Mouse (Mus musculus) CH12.LX (cell line): ENCODE data around the gene Qsox2.

Source experiments
- CHD2 ChIP-seq: IDR thresholded peaks from 2 replicates; pipeline ENCODE4 v1.6.1; 2011; ENCODE audit warnings: low read length, improper control_type of control experiment
- CTCF ChIP-seq, 2 experiments: IDR thresholded peaks in 1 of 2; conservative IDR thresholded peaks in 1 of 2; 2 replicates each; pipeline ENCODE4 v1.5.1; 2011 to 2012; ENCODE audit warnings: low read depth in 2 of 2, low read length in 2 of 2, improper control_type of control experiment in 1 of 2, inconsistent platforms in 1 of 2, mild to moderate bottlenecking in 1 of 2, moderate library complexity in 1 of 2
- E2F4 ChIP-seq: IDR thresholded peaks from 2 replicates; pipeline ENCODE4 v1.6.1; 2011; ENCODE audit warnings: low read depth, low read length, improper control_type of control experiment; ENCODE audit not compliant: insufficient replicate concordance
- EP300 ChIP-seq: IDR thresholded peaks from 2 replicates; pipeline ENCODE4 v1.6.1; 2011; ENCODE audit warnings: low read length, improper control_type of control experiment
- MAX ChIP-seq: IDR thresholded peaks from 2 replicates; pipeline ENCODE4 v1.6.1; 2011; ENCODE audit warnings: low read length, improper control_type of control experiment
- MEF2A ChIP-seq: IDR thresholded peaks from 2 replicates; pipeline ENCODE4 v1.6.1; 2014; ENCODE audit warnings: low read depth, mild to moderate bottlenecking, inconsistent platforms, low read length, improper control_type of control experiment, borderline replicate concordance
- NELFE ChIP-seq: IDR thresholded peaks from 2 replicates; pipeline ENCODE4 v1.6.1; 2011; ENCODE audit warnings: low read depth, low read length, improper control_type of control experiment
- USF1 ChIP-seq: IDR thresholded peaks from 2 replicates; pipeline ENCODE4 v1.6.1; 2014; ENCODE audit warnings: low read depth, mild to moderate bottlenecking, inconsistent platforms, low read length, improper control_type of control experiment
- USF2 ChIP-seq: conservative IDR thresholded peaks from 2 replicates; pipeline ENCODE4 v1.6.1; 2011; ENCODE audit warnings: low read depth, low read length, improper control_type of control experiment
- ZNF384 ChIP-seq: IDR thresholded peaks from 2 replicates; pipeline ENCODE4 v1.6.1; 2012; ENCODE audit warnings: low read depth, low read length, improper control_type of control experiment, inconsistent platforms

GRCm38 (mm10) chr2:26273611-26274010, 36.3 kb upstream of the Qsox2 start:
- TF ChIP-seq CTCF (conservative IDR thresholded peaks at IDR 0.05 in 1 of 2, IDR thresholded peaks at IDR 0.05 in 1 of 2; ENCODE audit: low read depth in 2 of 2, low read length in 2 of 2) (peak; percentile 28 to 79; a peak in 2 of 4 replicates), EP300 (no peak), E2F4 (no peak), NELFE (no peak), MEF2A (no peak), CHD2 (no peak), MAX (no peak), USF1 (no peak), USF2 (no peak), ZNF384 (no peak)
